Mouse (Mus musculus) lung, embryonic 16.5 days (tissue): Measurements from ENCODE around the gene Olfr490. TPM values are rescaled to one million over a fixed set of nuclear protein-coding genes. Genes with fewer than 3 reads are reported as not detected.

Experiments used
- ATAC-seq: fragments of 200-750 bp; cut with Nextera tagmentation; 2 replicates; pipeline ENCODE4 v1.8.0; 2017; ENCODE audit warnings: low read depth, mild to moderate bottlenecking, moderate library complexity
- H3K27ac ChIP-seq: fragments of 300-500 bp; sonication (generic); 2 replicates; pipeline ENCODE4 v1.5.1; 2014; ENCODE audit warnings: mild to moderate bottlenecking, control low read depth, low read length
- H3K27me3 ChIP-seq: fragments of 300-500 bp; sonication (generic); 2 replicates; pipeline ENCODE4 v1.6.1; 2014; ENCODE audit warnings: low read depth, low read length, mixed read lengths; ENCODE audit not compliant: control insufficient read depth, insufficient read depth
- H3K36me3 ChIP-seq: fragments of 300-500 bp; sonication (generic); 2 replicates; pipeline ENCODE4 v1.6.1; 2014; ENCODE audit warnings: low read length; ENCODE audit not compliant: control insufficient read depth, insufficient read depth
- H3K4me1 ChIP-seq: fragments of 300-500 bp; sonication (generic); replicated peaks from 2 replicates; pipeline ENCODE4 v1.6.1; 2014; ENCODE audit warnings: low read length, mixed read lengths; ENCODE audit not compliant: control insufficient read depth, insufficient read depth
- H3K4me2 ChIP-seq: fragments of 300-500 bp; sonication (generic); 2 replicates; pipeline ENCODE4 v1.6.1; 2014; ENCODE audit warnings: low read depth, low read length, control low read depth
- H3K4me3 ChIP-seq: fragments of 300-500 bp; sonication (generic); 2 replicates; pipeline ENCODE4 v1.5.1; 2014; ENCODE audit warnings: mild to moderate bottlenecking, low read length, control low read depth
- H3K9ac ChIP-seq: fragments of 300-500 bp; sonication (generic); 2 replicates; pipeline ENCODE4 v1.6.1; 2014; ENCODE audit warnings: low read length, control low read depth
- H3K9me3 ChIP-seq: fragments of 300-500 bp; sonication (generic); 2 replicates; pipeline ENCODE4 v1.6.1; 2016; ENCODE audit warnings: low read length; ENCODE audit not compliant: control insufficient read depth
- WGBS: fragments of 180-500 bp; shearing (Covaris S2); extraction: QIAGEN DNeasy Blood & Tissue Kit; methylation state at CpG from one replicate; pipeline ENCODE4 v1.1.7; 2014; 5-methylcytosine and 5-hydroxymethylcytosine counted together
- polyA plus RNA-seq: library from polyadenylated mRNA; unstranded; fragments of >200 nt; fragmentation: Nextera tagmentation; extraction: Ambion mirVana; gene quantifications from 2 replicates; pipeline ENCODE4 v1.2.1, GENCODE M21; 2015

The Olfr490 gene
- polyA plus RNA-seq: not detected in 2 replicates

GRCm38 (mm10) chr7:108288834-108289233 lies at the start of gene Olfr490:
TSS of gene Olfr490 (minus strand) at chr7:108288934.
- no peak within 1 kb of the TSS for H3K27ac ChIP-seq
- no peak within 1 kb of the TSS for H3K4me2 ChIP-seq
- H3K4me3 ChIP-seq: no peak within 1 kb of the TSS
- ATAC-seq: no peak
- H3K27me3 ChIP-seq: no peaks in the 10 kb centered on the region
- no peak within 1 kb of the TSS for H3K9ac ChIP-seq
- no peaks in the 10 kb centered on the region for H3K4me1 ChIP-seq
- no peaks in the 10 kb centered on the region for H3K9me3 ChIP-seq
- H3K36me3 ChIP-seq: no peaks in the 10 kb centered on the region

GRCm38 (mm10) chr7:108323574-108323973 lies 34.8 kb upstream of the Olfr490 start, which contains the start of gene Olfr492:
TSS of gene Olfr492 (minus strand) at chr7:108323674.
- no peak within 1 kb of the TSS for H3K4me2 ChIP-seq
- no peak within 1 kb of the TSS for H3K27ac ChIP-seq
- ATAC-seq: no peak
- no peak within 1 kb of the TSS for H3K4me3 ChIP-seq
- no peaks in the 10 kb centered on the region for H3K36me3 ChIP-seq
- H3K9ac ChIP-seq: no peak within 1 kb of the TSS
- H3K27me3 ChIP-seq: no peaks in the 10 kb centered on the region
- H3K9me3 ChIP-seq: no peaks in the 10 kb centered on the region
- H3K4me1 ChIP-seq: no peaks in the 10 kb centered on the region
- WGBS: 72% methylated on average over 2 of the region's 2 CpGs

GRCm38 (mm10) chr7:108313151-108313550 lies 24.4 kb upstream of the Olfr490 start, which contains the start of gene Olfr491:
TSS of gene Olfr491 (plus strand) at chr7:108313451.
- Histone ChIP-seq H3K27ac (no peak within 1 kb of the TSS), H3K9me3 (no peaks in the 10 kb centered on the region), H3K36me3 (no peaks in the 10 kb centered on the region), H3K4me1 (no peaks in the 10 kb centered on the region), H3K4me3 (no peak within 1 kb of the TSS), H3K27me3 (no peaks in the 10 kb centered on the region), H3K4me2 (no peak within 1 kb of the TSS), H3K9ac (no peak within 1 kb of the TSS)
- WGBS: 49% methylated on average over 1 of the region's 1 CpGs
- no peak for ATAC-seq

- no peak within 1 kb of the TSS for H3K27ac ChIP-seq
Observed at GRCm38 (mm10) chr7:108258247-108258646, 30.5 kb downstream of the Olfr490 start, which contains the start of gene Olfr488. TSS of gene Olfr488 (minus strand) at chr7:108258347.

More at GRCm38 (mm10) chr7:108258247-108258646, 30.5 kb downstream of the Olfr490 start, which contains the start of gene Olfr488:
- Histone ChIP-seq H3K9me3 (no peaks in the 10 kb centered on the region), H3K4me2 (no peak within 1 kb of the TSS), H3K4me3 (no peak within 1 kb of the TSS), H3K9ac (no peak within 1 kb of the TSS), H3K36me3 (no peaks in the 10 kb centered on the region), H3K27me3 (no peaks in the 10 kb centered on the region), H3K4me1 (no peaks in the 10 kb centered on the region)
- no peak for ATAC-seq

Other genes with a start within 250 kb of the Olfr490 start
- not detected in 2 replicates for gene Olfr479, start 238.2 kb downstream of the Olfr490 start, polyA plus RNA-seq
- gene Olfr480, start 221.6 kb downstream of the Olfr490 start, polyA plus RNA-seq: not detected in 2 replicates
- gene Olfr481, start 209.1 kb downstream of the Olfr490 start, polyA plus RNA-seq: not detected in 2 replicates
- 0.11 and 0.20 TPM in 2 replicates for gene Olfr482, start 191.3 kb downstream of the Olfr490 start, polyA plus RNA-seq
- gene Olfr483, start 188.1 kb downstream of the Olfr490 start, polyA plus RNA-seq: not detected in 2 replicates
- gene Olfr484, start 161.5 kb downstream of the Olfr490 start, polyA plus RNA-seq: not detected in 2 replicates
- gene Olfr485, start 129.1 kb downstream of the Olfr490 start, polyA plus RNA-seq: not detected in 2 replicates
- not detected in 2 replicates for gene Olfr486, start 116.2 kb downstream of the Olfr490 start, polyA plus RNA-seq
- gene Olfr487, start 74.3 kb downstream of the Olfr490 start, polyA plus RNA-seq: not detected in 2 replicates
- not detected in 2 replicates for gene Olfr488, start 30.6 kb downstream of the Olfr490 start, polyA plus RNA-seq
- not detected in 2 replicates for gene Olfr491, start 24.5 kb upstream of the Olfr490 start, polyA plus RNA-seq
- gene Olfr492, start 34.7 kb upstream of the Olfr490 start, polyA plus RNA-seq: not detected in 2 replicates
- not detected in 2 replicates for gene Olfr493, start 58.0 kb upstream of the Olfr490 start, polyA plus RNA-seq
- gene Olfr494, start 76.4 kb upstream of the Olfr490 start, polyA plus RNA-seq: not detected in 2 replicates
- gene Olfr495, start 104.2 kb upstream of the Olfr490 start, polyA plus RNA-seq: not detected in 2 replicates
- gene Olfr497, start 131.5 kb upstream of the Olfr490 start, polyA plus RNA-seq: not detected in 2 replicates
- not detected in 2 replicates for gene Olfr498, start 176.4 kb upstream of the Olfr490 start, polyA plus RNA-seq
- not detected in 2 replicates for gene Olfr502, start 236.1 kb upstream of the Olfr490 start, polyA plus RNA-seq